Mouse (Mus musculus) left cerebral cortex, postnatal 36 days (tissue): Measurements from ENCODE around the gene Sel1l3. TPM values are rescaled to one million over a fixed set of nuclear protein-coding genes. Genes with fewer than 3 reads are reported as not detected.

Experiments
- DNase-seq, 2 experiments: peaks; one replicate each; pipeline ENCODE4 v3.0.0; 2021 to 2022; ENCODE audit warnings: low spot score in 2 of 2, mixed read lengths in 1 of 2
- intact Hi-C: fragments of 180-260 bp; cut with DNase I; formaldehyde crosslinking; loops from one replicate; pipeline ENCODE4 v1.15.1; 2025
- total RNA-seq, 2 experiments: library from RNA; stranded (reverse); gene quantifications; 2 replicates each; pipeline ENCODE4 v1.2.3; 2021

The Sel1l3 gene
- 10 to 100 TPM; 63.4 to 74.2 TPM for total RNA-seq

GRCm38 (mm10) chr5:53213711-53214352 lies at the start of gene Sel1l3:
Gene Sel1l3 (minus strand): TSS chr5:53213927.
- intact Hi-C loops = loop anchor here (5.0 kb wide), 1 partner anchor 48 kb away; no protein-coding TSS in a partner anchor
- DNase-seq = peak; percentile 50 to 51

- no peak for DNase-seq
- intact Hi-C loops = loop anchor here (5.0 kb wide), 1 partner anchor 50 kb away; the partner anchor contains the start of gene Sel1l3
Observed at GRCm38 (mm10) chr5:53261999-53262398, 48.3 kb upstream of the Sel1l3 start.

DNA sequence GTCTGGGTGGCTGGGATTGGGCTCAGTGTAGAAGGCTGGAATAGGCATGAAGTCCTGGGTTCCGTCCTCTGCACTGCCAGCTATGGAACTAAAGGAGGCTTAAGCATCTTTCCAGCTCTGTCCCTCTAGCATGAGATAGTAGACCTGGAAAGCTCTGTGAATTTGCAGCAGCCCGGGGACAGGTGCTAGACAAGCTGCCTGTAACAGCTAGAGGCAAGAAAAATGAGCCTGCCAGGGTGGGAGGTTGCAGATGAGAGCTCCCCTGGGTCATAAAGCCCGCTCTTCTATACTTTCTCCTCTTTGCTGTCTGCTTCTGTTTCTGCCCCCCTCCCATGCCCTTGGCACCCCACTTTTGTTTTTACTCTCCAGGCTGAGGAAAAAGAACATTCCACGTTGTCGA lies 46.2 kb upstream of the Sel1l3 start:
- intact Hi-C loops = loop anchor here (5.0 kb wide), 1 partner anchor 48 kb away; the partner anchor contains the start of gene Sel1l3
- peak in 1 of 2 experiments; percentile 34 for DNase-seq

- intact Hi-C loops = no loop called here
- DNase-seq = peak in 1 of 2 experiments; percentile 46
Observed at GRCm38 (mm10) chr5:53258038-53258786, 44.5 kb upstream of the Sel1l3 start.

GRCm38 (mm10) chr5:53254821-53255220 lies 41.1 kb upstream of the Sel1l3 start:
- intact Hi-C loops = no loop called here
- DNase-seq = no peak

- no peak for DNase-seq
Observed at GRCm38 (mm10) chr5:53254154-53254553, 40.4 kb upstream of the Sel1l3 start.

DNA sequence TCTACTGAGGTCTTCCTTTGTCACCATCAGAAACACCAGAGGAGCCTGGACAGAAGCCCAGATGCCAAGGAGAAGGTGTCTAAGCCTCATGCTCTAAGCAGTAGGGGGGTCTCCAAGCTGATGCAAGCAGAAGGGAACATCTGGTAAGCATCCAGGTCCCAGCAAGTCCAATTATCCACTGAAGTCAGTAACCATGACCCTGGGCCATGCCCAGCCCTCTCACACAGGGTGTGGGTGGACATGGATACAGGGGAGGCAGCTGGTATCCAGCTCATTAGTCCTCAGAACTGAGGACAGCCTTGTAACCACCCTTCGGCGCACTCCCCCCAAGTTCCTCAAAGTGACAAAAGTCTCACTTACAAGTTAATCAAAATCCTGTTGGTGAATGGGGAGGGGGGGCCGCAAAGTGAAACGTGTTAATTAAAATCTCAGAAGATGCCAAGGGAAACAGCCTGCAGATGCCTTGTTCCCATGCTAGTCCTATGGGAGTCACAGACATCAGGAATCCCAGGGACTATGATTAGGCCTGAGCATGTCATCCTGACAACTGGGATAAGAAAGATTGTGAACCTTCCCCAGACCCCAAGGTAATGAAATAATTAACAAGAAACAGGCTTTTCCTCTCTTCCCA lies 35.8 kb upstream of the Sel1l3 start:
- intact Hi-C loops = no loop called here
- no peak for DNase-seq

More at GRCm38 (mm10) chr5:53254154-53254553, 40.4 kb upstream of the Sel1l3 start:
- intact Hi-C loops = no loop called here

DNA sequence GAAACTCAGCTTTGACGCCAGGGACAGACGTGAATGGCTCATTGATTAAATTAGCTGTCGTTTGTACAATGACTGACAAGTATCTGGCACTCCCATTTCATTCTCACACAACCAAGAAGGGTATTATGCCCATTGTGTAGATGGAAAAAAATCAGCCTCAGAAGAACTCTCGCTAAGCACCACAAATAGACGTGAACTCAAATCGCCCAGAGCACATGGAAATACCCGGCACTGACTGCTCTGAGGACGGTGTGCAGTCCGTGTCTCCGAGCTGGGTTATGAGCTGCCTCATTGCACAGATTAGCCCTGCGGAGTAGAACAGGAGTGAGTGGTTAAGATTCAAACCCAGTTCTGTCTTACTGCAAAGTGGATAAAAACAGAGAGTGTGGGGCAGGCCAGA lies 34.8 kb upstream of the Sel1l3 start:
- no peak for DNase-seq
- intact Hi-C loops = no loop called here

DNA sequence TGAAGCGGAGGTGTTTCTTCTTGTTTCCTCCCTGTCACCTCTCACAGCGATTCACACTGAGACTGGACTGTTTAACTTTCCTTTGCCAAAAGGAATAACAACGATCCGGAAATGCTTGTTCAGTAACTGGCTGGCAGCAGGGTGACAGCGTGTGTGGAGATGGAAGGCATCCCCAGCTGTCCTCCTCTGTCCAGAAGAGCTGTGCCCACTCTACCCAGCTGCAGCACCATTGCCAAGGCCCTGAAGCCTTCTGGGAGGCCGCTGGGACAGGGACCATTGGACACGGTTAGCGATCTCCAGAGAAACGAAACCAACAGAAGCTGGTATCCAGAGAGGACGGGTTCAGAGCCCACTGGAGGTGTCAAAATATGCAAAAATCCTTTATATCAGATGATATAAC lies 30.2 kb upstream of the Sel1l3 start:
- intact Hi-C loops = no loop called here

GRCm38 (mm10) chr5:53242865-53243499 lies 29.3 kb upstream of the Sel1l3 start:
- DNase-seq = peak; percentile 50
- intact Hi-C loops = no loop called here

More for the DNA sequence above, 30.2 kb upstream of the Sel1l3 start:
- DNase-seq = no peak

DNA sequence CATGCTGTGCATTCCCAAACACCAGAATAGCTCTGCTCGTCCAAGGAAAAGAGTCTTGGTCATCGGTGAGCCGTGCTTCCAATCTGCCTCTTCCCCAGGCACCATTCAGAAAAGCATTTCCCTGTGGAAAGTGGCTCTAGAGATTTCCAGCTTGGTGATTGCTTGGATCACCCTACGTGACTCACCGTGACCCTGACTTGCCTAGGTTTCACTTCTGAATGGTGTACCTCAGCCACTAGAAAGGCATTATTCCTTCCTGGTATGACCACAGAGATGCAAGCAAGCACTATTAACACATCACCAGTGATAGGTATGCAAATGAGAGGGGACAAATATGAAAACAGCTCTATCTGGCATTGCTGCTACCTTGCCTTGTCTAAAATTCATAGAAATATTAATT lies 28.2 kb upstream of the Sel1l3 start:
- intact Hi-C loops = no loop called here
- DNase-seq = no peak

- DNase-seq = no peak
- intact Hi-C loops = no loop called here
Observed at GRCm38 (mm10) chr5:53241109-53241508, 27.4 kb upstream of the Sel1l3 start.

DNA sequence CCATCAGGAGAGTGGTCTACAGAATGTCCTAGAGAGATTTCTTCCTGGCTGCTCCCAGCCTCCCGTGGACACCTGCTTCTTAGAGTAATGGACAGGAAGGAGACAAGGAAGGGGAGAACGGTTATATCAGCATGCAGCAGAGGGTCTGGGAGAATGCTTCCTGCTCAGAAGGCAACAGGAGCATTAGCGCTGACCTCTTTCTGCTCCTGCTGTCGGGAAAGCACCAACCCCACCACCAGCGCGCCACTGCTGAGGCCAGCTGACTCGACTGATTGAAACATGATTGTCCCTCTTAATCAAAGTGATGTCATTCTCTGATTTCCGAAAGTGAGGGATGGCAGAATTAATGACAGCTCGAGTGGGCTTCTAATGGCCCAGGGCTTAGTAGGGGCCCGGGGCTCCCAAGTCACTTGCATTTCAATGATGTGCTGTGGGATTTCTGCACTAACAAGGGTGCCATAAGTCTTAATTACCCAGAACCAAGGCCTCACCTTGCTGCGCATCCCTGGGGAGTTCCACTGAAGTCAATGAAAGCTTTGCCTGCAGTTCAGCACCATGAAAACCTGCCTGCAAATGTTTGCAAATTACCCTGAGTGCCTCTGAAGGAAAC lies 26.2 kb upstream of the Sel1l3 start:
- intact Hi-C loops = no loop called here
- no peak for DNase-seq

GRCm38 (mm10) chr5:53239189-53239588 lies 25.5 kb upstream of the Sel1l3 start:
- intact Hi-C loops = no loop called here
- DNase-seq = no peak

- intact Hi-C loops = no loop called here
- DNase-seq = peak in 1 of 2 experiments; percentile 25
Observed at GRCm38 (mm10) chr5:53238761-53239160, 25.0 kb upstream of the Sel1l3 start.

DNA sequence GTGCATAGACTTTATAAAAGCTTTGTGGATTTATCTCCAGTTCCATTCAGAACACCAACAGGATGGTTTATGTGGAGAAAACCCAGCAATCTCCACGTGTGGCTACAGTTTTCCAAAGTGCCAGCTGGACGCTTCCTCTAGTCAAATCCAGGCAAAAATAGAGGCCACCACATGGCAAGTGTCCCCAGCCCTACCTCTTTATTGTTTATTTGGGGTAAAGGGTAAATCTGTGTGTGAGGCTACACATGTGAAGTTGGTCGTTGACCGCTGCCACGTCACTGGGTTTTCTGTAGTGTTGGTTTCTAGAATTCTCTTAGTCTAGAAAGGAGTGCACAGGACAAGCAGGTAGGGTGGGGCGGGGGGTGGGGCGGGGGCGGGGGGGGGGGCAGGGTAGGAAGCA lies 23.0 kb upstream of the Sel1l3 start:
- intact Hi-C loops = no loop called here
- no peak for DNase-seq

DNA sequence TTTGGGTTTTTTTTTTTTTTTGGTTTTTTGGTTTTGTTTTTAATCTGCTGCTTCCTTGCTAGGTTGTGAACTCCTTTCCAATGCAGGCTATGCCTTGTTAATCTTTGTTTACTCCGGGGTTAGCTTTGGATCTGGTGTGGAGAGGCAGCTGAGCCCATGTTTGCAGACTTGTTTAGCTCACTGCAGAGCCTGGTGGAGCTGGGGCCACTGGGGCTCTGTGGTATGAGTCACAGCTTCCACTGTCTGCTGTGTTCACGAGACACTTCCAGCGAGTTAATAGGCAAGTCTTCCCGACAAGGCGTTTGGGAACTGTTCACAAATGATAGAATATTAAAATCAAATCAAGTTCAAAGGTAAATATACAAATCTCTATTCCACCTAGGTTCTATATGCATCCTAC lies 22.4 kb upstream of the Sel1l3 start:
- no peak for DNase-seq
- intact Hi-C loops = no loop called here

GRCm38 (mm10) chr5:53235551-53235950 lies 21.8 kb upstream of the Sel1l3 start:
- no peak for DNase-seq
- intact Hi-C loops = no loop called here

DNA sequence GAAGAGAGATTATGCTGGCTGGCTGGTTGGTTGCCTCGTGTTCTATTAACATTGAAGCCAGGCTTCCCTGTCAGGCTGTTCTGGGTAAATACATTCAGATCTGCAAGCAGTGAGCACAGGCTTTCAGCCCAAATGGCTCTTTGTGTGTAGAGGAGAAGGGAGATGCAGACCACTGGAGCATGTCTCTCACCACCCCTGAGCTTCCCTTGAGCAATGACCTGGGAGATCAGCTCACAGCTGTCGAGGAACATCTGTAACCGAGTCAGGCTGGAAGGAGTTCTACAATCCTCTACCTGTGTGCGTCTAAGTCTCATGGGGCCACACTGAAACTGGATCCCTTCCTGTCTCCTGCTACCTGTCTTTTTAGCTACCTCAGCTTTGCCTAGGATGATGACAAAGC lies 16.8 kb upstream of the Sel1l3 start:
- no peak for DNase-seq
- intact Hi-C loops = no loop called here

- intact Hi-C loops = no loop called here
Observed at GRCm38 (mm10) chr5:53225434-53225833, 11.7 kb upstream of the Sel1l3 start.

More at GRCm38 (mm10) chr5:53225434-53225833, 11.7 kb upstream of the Sel1l3 start:
- DNase-seq = no peak
